9 mouse cellular contexts compared by ENCODE assay signal in the genomic region with DNA sequence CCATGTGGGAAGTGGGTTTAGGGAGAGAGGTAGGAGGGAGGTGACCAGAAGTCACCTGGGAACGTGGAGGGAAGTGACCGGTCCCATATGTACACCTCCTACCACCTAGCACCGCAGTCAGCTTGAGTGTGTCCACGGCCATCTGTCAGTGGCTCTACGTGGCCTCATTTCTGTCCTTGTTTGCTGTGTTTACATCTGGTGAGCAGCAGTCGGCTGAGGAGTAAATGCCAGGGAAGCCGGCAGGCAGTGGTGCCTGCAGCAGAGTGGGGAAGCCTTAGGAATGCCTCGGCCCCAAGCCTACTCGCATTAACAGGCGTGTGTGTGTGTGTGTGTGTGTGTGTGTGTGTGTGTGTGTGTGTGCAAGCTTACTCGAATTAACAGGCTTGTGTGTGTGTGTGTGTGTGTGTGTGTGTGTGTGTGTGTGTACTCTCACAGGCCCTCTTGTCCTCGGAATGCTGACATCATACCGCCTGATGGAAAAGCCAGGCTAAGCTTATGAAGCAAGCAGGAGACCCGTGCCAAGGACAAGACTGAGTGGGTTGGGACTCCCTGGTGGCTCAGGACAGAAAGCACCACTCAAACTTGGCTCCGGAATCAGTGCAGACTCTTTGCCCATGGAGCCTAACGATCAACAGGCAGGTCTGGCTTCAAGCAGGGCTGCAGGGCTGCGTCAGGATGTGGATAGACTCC. TPM values are rescaled to one million over a fixed set of nuclear protein-coding genes. Genes with fewer than 3 reads are reported as not detected.
DNase-seq lines count a peak whose midpoint lies in the region; ATAC-seq and TF ChIP-seq lines count a peak whose summit lies in the region.
"Had no signal": no experiment of that assay in that cellular context is flagged by ENCODE, and none has a peak within 500 bp of the region (broad histone marks: within the 10 kb centered on the region; RNA-seq: fewer than 3 reads in every experiment).

No protein-coding gene starts in this region.

- 51% methylated on average over 17 of the region's 17 CpGs for WGBS in kidney, adult 2 months
- WGBS in forebrain, postnatal 0 days = 51% methylated on average over 17 of the region's 17 CpGs
- 38% methylated on average over 17 of the region's 17 CpGs for WGBS in limb, embryonic 14.5 days
- 29% methylated on average over 16 of the region's 17 CpGs for WGBS in stomach, postnatal 0 days

- H3K27me3 ChIP-seq in kidney, adult 2 months (replicated peaks; ENCODE audit: control insufficient read depth, insufficient read depth, low read length) = no peaks in the 10 kb centered on the region
- H3K27me3 ChIP-seq in forebrain, postnatal 0 days (ENCODE audit: insufficient read depth, low read length) = no peaks in the 10 kb centered on the region
- H3K27me3 ChIP-seq in limb, embryonic 14.5 days (ENCODE audit: control insufficient read depth, insufficient read depth, low read length) = no peaks in the 10 kb centered on the region
- H3K27me3 ChIP-seq in stomach, postnatal 0 days (ENCODE audit: control insufficient read depth, insufficient read depth, low read length) = no peaks in the 10 kb centered on the region

- TF ChIP-seq EP300 in stomach, postnatal 0 days (optimal IDR thresholded peaks at IDR 0.05) = no peak

- ATAC-seq in forebrain, postnatal 0 days = peak; percentile 54
- ATAC-seq in limb, embryonic 14.5 days (ENCODE audit: low FRiP score, low read depth) = peak; percentile 69
- peak; percentile 50; the same call in 1 of the 2 replicates for ATAC-seq in stomach, postnatal 0 days (ENCODE audit: low FRiP score, low TSS enrichment)

- no peak overlapping the region for H3K9ac ChIP-seq in forebrain, postnatal 0 days
- no peak overlapping the region for H3K9ac ChIP-seq in limb, embryonic 14.5 days (ENCODE audit: low read depth, low read length, severe bottlenecking)
- H3K9ac ChIP-seq in stomach, postnatal 0 days (ENCODE audit: low read length) = 0 out of 2 replicates have a peak overlapping the region, but pooled peaks have one; percentile 18

- no peaks in the 10 kb centered on the region for H3K36me3 ChIP-seq in kidney, adult 2 months (ENCODE audit: control insufficient read depth, insufficient read depth, low read length)
- peaks cover 51% of the 10 kb centered on the region for H3K36me3 ChIP-seq in forebrain, postnatal 0 days (ENCODE audit: insufficient read depth)
- H3K36me3 ChIP-seq in limb, embryonic 14.5 days (ENCODE audit: control insufficient read depth, insufficient read depth, low read length) = peaks cover 28% of the 10 kb centered on the region
- no peaks in the 10 kb centered on the region for H3K36me3 ChIP-seq in stomach, postnatal 0 days (ENCODE audit: control insufficient read depth, insufficient read depth, low read length)

- TF ChIP-seq POLR2A in kidney, adult 2 months (IDR thresholded peaks at IDR 0.05; ENCODE audit: low read depth, low read length) = no peak
- no peak for TF ChIP-seq POLR2A in limb, embryonic 14.5 days (IDR thresholded peaks at IDR 0.05; ENCODE audit: borderline replicate concordance, extremely low read depth, insufficient read depth, insufficient read length)

- no peak overlapping the region for H3K27ac ChIP-seq in kidney, adult 2 months (ENCODE audit: insufficient read depth, low read depth, low read length)
- peak overlapping the region; percentile 40; the same call in 1 of the 2 replicates for H3K27ac ChIP-seq in forebrain, postnatal 0 days (ENCODE audit: low read depth, low read length)
- no peak overlapping the region for H3K27ac ChIP-seq in limb, embryonic 14.5 days (replicated peaks; ENCODE audit: low read depth, low read length)
- peak overlapping the region; percentile 49 for H3K27ac ChIP-seq in stomach, postnatal 0 days (replicated peaks)

- H3K4me3 ChIP-seq in kidney, adult 2 months (ENCODE audit: insufficient read depth, low read depth, low read length) = no peak overlapping the region
- H3K4me3 ChIP-seq in forebrain, postnatal 0 days (ENCODE audit: low read depth, low read length) = no peak overlapping the region
- H3K4me3 ChIP-seq in limb, embryonic 14.5 days (replicated peaks; ENCODE audit: low read length) = no peak overlapping the region
- no peak overlapping the region for H3K4me3 ChIP-seq in stomach, postnatal 0 days (ENCODE audit: low read depth, low read length)

- no peaks in the 10 kb centered on the region for H3K4me1 ChIP-seq in kidney, adult 2 months (ENCODE audit: control insufficient read depth, insufficient read depth, low read length)
- no peaks in the 10 kb centered on the region for H3K4me1 ChIP-seq in forebrain, postnatal 0 days (ENCODE audit: insufficient read depth)
- H3K4me1 ChIP-seq in limb, embryonic 14.5 days (ENCODE audit: control insufficient read depth, insufficient read depth, low read length) = 0 out of 2 replicates have a peak, but pooled peaks cover 3% of the 10 kb centered on the region
- no peaks in the 10 kb centered on the region for H3K4me1 ChIP-seq in stomach, postnatal 0 days (replicated peaks; ENCODE audit: control insufficient read depth, insufficient read depth)

- H3K4me2 ChIP-seq in forebrain, postnatal 0 days (ENCODE audit: low read depth) = no peak overlapping the region
- no peak overlapping the region for H3K4me2 ChIP-seq in limb, embryonic 14.5 days (replicated peaks; ENCODE audit: low read depth, low read length, severe bottlenecking)
- no peak overlapping the region for H3K4me2 ChIP-seq in stomach, postnatal 0 days (replicated peaks; ENCODE audit: low read depth)

- DNase-seq in kidney, adult 2 months = peak; percentile 7
- no peak for DNase-seq in kidney, adult 9 months
- DNase-seq in adrenal gland, postnatal 14 days = peak; percentile 85
- DNase-seq in forebrain, postnatal 0 days = no peak
- DNase-seq in limb, embryonic 14.5 days (ENCODE audit: low spot score) = peak; percentile 47
- DNase-seq in stomach, postnatal 0 days (ENCODE audit: low spot score) = peak; percentile 35
- no peak for DNase-seq in thymus, postnatal 25 days
- DNase-seq in urinary bladder, postnatal 25 days (ENCODE audit: low spot score) = no peak

- no peaks in the 10 kb centered on the region for H3K9me3 ChIP-seq in forebrain, postnatal 0 days (ENCODE audit: low read length)
- no peaks in the 10 kb centered on the region for H3K9me3 ChIP-seq in limb, embryonic 14.5 days (ENCODE audit: control insufficient read depth, low read length)
- H3K9me3 ChIP-seq in stomach, postnatal 0 days (ENCODE audit: control insufficient read depth, low read length) = no peaks in the 10 kb centered on the region

- TF ChIP-seq CTCF in kidney, adult 2 months (conservative IDR thresholded peaks at IDR 0.05; ENCODE audit: insufficient read depth, insufficient read length, low read depth, low read length) = no peak
- TF ChIP-seq CTCF in forebrain, postnatal 0 days (IDR thresholded peaks at IDR 0.05; ENCODE audit: low read depth) = no peak
- no peak for TF ChIP-seq CTCF in stomach, postnatal 0 days (IDR thresholded peaks at IDR 0.05; ENCODE audit: low read depth)

RNA-seq across cellular contexts. Expression of gene Asphd2, which starts 11.9 kb away (rescaled TPM):
- 0.20 and 0.45 TPM in 2 replicates for polyA plus RNA-seq in kidney, adult 2 months (2012; rRNA removed)
- 1.3 and 4.4 TPM in 2 replicates for total RNA-seq in adrenal gland, postnatal 14 days (2021)
- total RNA-seq in forebrain, postnatal 0 days (2014; rRNA removed) = 132 and 138 TPM in 2 replicates
- 128 and 132 TPM in 2 replicates for polyA plus RNA-seq in forebrain, postnatal 0 days (2015; fragmentation: Nextera tagmentation; extraction: Ambion mirVana)
- polyA plus RNA-seq in limb, embryonic 14.5 days (2012; rRNA removed) = 23.1 and 36.8 TPM in 2 replicates
- polyA plus RNA-seq in limb, embryonic 14.5 days (2014; fragmentation: Nextera tagmentation; extraction: Ambion mirVana) = 25.9 and 26.1 TPM in 2 replicates
- 4.4 and 4.6 TPM in 2 replicates for polyA plus RNA-seq in stomach, postnatal 0 days (2015; fragmentation: Nextera tagmentation; extraction: Ambion mirVana)
- polyA plus RNA-seq: liver, embryonic 16.5 days had no signal

RNA-seq across cellular contexts. Expression of gene Gm6583, which starts 27.0 kb away (rescaled TPM):
- not detected in 2 replicates for polyA plus RNA-seq in kidney, adult 2 months (2012; rRNA removed)
- total RNA-seq in adrenal gland, postnatal 14 days (2021) = not detected in 2 replicates
- not detected in 2 replicates for total RNA-seq in forebrain, postnatal 0 days (2014; rRNA removed)
- not detected in 2 replicates for polyA plus RNA-seq in forebrain, postnatal 0 days (2015; fragmentation: Nextera tagmentation; extraction: Ambion mirVana)
- not detected in 2 replicates for polyA plus RNA-seq in limb, embryonic 14.5 days (2012; rRNA removed)
- polyA plus RNA-seq in limb, embryonic 14.5 days (2014; fragmentation: Nextera tagmentation; extraction: Ambion mirVana) = 0.08 and 0.22 TPM in 2 replicates
- polyA plus RNA-seq in stomach, postnatal 0 days (2015; fragmentation: Nextera tagmentation; extraction: Ambion mirVana) = 0.08 and 0.13 TPM in 2 replicates

RNA-seq across cellular contexts. Expression of gene Hps4, which starts 39.9 kb away (rescaled TPM):
- 43.5 and 54.3 TPM in 2 replicates for polyA plus RNA-seq in kidney, adult 2 months (2012; rRNA removed)
- 27.7 and 40.5 TPM in 2 replicates for total RNA-seq in adrenal gland, postnatal 14 days (2021)
- 24.6 and 25.4 TPM in 2 replicates for total RNA-seq in forebrain, postnatal 0 days (2014; rRNA removed)
- 23.7 and 26.5 TPM in 2 replicates for polyA plus RNA-seq in forebrain, postnatal 0 days (2015; fragmentation: Nextera tagmentation; extraction: Ambion mirVana)
- polyA plus RNA-seq in limb, embryonic 14.5 days (2012; rRNA removed) = 52.5 and 72.0 TPM in 2 replicates
- 28.0 and 31.9 TPM in 2 replicates for polyA plus RNA-seq in limb, embryonic 14.5 days (2014; fragmentation: Nextera tagmentation; extraction: Ambion mirVana)
- polyA plus RNA-seq in stomach, postnatal 0 days (2015; fragmentation: Nextera tagmentation; extraction: Ambion mirVana) = 15.2 and 15.3 TPM in 2 replicates

RNA-seq across cellular contexts. Expression of gene Srrd, which starts 39.9 kb away (rescaled TPM):
- 31.2 and 39.3 TPM in 2 replicates for polyA plus RNA-seq in kidney, adult 2 months (2012; rRNA removed)
- total RNA-seq in adrenal gland, postnatal 14 days (2021) = 23.7 and 41.2 TPM in 2 replicates
- 61.5 and 67.9 TPM in 2 replicates for total RNA-seq in forebrain, postnatal 0 days (2014; rRNA removed)
- polyA plus RNA-seq in forebrain, postnatal 0 days (2015; fragmentation: Nextera tagmentation; extraction: Ambion mirVana) = 51.1 and 52.2 TPM in 2 replicates
- 60.7 and 72.0 TPM in 2 replicates for polyA plus RNA-seq in limb, embryonic 14.5 days (2012; rRNA removed)
- 43.7 and 46.6 TPM in 2 replicates for polyA plus RNA-seq in limb, embryonic 14.5 days (2014; fragmentation: Nextera tagmentation; extraction: Ambion mirVana)
- 19.3 and 20.9 TPM in 2 replicates for polyA plus RNA-seq in stomach, postnatal 0 days (2015; fragmentation: Nextera tagmentation; extraction: Ambion mirVana)

RNA-seq across cellular contexts. Expression of gene Tfip11, which starts 56.6 kb away (rescaled TPM):
- 26.7 and 29.1 TPM in 2 replicates for polyA plus RNA-seq in kidney, adult 2 months (2012; rRNA removed)
- total RNA-seq in adrenal gland, postnatal 14 days (2021) = 33.0 and 35.2 TPM in 2 replicates
- total RNA-seq in forebrain, postnatal 0 days (2014; rRNA removed) = 15.6 and 20.8 TPM in 2 replicates
- polyA plus RNA-seq in forebrain, postnatal 0 days (2015; fragmentation: Nextera tagmentation; extraction: Ambion mirVana) = 20.5 and 26.9 TPM in 2 replicates
- polyA plus RNA-seq in limb, embryonic 14.5 days (2012; rRNA removed) = 33.4 and 35.2 TPM in 2 replicates
- 23.1 and 25.9 TPM in 2 replicates for polyA plus RNA-seq in limb, embryonic 14.5 days (2014; fragmentation: Nextera tagmentation; extraction: Ambion mirVana)
- 12.4 and 12.9 TPM in 2 replicates for polyA plus RNA-seq in stomach, postnatal 0 days (2015; fragmentation: Nextera tagmentation; extraction: Ambion mirVana)

Comparison
In these comparisons a context has a peak if more than half of its experiments do, and no peak if none do; other contexts are left out.
1. DNase-seq: peak in kidney, adult 2 months (single experiment), adrenal gland, postnatal 14 days (single experiment), limb, embryonic 14.5 days (single experiment) and stomach, postnatal 0 days (single experiment); none in kidney, adult 9 months (single experiment), forebrain, postnatal 0 days (single experiment), thymus, postnatal 25 days (single experiment) and urinary bladder, postnatal 25 days (single experiment).
2. H3K27ac ChIP-seq: peak in forebrain, postnatal 0 days (single experiment) and stomach, postnatal 0 days (single experiment); none in kidney, adult 2 months (single experiment) and limb, embryonic 14.5 days (single experiment).
3. Peak in every context shown above with its lines, with median percentiles within 50 percentile points of each other: ATAC-seq.